Mouse (Mus musculus): ENCODE measurements around the gene Etv1.

The Etv1 gene

DNA sequence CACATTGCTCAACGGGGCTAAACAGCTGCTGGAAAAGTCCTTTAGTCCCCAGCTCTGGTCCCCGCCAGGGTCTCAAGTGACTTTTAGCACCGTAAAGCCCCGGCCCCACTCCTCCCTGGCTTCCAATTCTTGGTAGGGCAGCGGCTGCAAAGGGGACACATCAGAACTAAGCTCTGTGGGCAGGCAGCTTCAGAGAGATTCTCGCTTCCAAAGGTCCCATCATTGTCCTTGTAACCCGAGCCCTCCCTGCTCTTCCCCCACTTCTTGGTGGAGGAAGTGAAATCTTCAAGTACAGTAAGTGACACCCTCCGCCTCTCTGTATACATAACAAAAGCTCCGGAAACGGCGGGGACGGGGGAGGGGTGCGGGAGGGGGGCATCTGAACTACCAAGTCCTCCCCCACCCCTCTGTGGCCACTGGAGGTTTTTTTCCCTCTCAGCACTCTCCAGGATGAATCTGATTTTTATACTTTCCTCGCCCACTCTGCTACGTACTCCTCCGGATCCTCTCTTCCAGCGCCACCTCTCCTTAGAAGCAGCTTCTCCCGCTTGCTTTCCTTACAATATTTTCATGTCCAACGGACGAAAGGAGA is at the start of gene Etv1:
Gene Etv1, plus strand, starts transcription at position 195 of the 592 bp plus-strand sequence.
- DNase-seq (ENCODE audit: low read depth) = no peak

GRCm38 (mm10) chr12:38729661-38730060 is 49.5 kb upstream of the Etv1 start:
- no peak for DNase-seq (ENCODE audit: low read depth)

GRCm38 (mm10) chr12:38730791-38731190 is 48.4 kb upstream of the Etv1 start:
- no peak for DNase-seq (ENCODE audit: low read depth)

DNA sequence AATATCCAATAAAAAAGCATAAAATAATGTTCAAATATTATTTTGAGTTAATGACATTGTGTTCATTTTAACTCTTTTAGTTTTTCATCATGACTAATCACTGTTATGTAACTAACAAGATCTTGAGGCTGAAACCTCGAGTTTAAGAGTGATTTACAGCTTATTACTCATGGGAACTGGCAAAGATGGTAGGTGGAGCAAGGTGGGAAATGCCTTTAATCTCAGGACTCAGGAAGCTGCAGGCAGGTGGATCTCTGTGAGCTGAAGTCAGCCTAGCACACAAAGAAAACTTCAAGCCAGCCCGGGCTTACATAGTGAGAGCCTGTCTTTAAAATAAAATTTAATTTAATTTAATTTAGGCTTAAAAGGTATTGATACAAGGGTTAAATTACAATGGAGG is 19.9 kb upstream of the Etv1 start:
- no peak for DNase-seq (ENCODE audit: low read depth)

DNA sequence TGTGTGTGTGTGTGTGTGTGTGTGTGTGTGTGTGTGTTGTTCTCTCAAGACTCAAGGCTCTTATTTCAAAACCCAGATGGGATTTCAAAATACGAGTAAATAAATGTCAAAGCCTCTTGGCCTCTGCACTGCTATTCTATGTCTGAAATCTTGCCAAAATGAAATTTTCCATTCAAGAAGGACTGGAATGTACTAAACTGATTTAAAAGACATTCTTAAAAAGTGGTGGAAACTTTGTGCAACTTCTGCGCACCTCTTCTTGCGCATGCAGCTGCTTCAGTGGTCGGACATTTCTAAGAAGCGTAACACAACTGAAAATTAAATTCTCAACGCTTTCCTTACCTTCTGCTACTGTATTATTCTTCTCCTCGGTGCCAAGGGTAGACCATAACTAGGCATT is 1.9 kb upstream of the Etv1 start:
- no peak for DNase-seq (ENCODE audit: low read depth)

GRCm38 (mm10) chr12:38777957-38778298 is 1.3 kb upstream of the Etv1 start:
- no peak for DNase-seq (ENCODE audit: low read depth)

DNA sequence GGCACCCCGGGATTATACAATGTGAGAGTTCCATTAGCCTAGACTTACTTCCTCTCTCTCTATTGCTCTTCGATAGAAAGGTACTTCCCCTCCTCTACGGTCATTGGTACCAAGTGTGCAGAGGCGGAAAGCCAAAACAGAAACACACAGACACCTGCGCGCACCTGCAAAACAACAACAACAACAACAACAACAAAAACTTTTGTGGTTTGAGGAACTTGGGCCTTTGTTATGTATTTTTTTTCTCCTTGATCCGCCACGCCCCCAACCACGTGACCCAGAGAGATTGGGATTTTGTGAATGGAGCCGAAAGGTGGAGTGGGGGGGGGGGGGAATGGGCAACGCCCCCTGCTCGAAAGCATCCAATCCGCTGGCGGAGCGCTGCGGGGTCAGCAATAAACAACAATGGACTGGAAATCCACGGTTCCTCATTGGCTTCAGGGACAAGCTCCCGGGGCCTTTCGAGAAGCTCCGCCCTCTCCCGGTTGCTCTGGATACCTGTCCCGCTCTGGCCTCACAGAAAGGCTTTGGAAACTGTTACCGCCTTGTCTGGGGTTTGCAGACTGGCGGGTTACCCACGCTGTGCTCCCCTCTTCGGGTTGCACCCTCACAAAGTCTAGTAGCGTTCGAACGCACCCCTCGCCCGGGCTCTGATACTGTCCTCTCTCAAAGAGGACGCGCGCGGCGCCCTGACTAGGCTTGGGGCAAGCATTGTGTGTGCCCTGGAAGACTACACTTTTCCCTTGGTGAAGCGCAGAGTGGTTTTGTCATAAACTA is 693 bp upstream of the Etv1 start:
- peak; percentile 48 for DNase-seq (ENCODE audit: low read depth)

DNA sequence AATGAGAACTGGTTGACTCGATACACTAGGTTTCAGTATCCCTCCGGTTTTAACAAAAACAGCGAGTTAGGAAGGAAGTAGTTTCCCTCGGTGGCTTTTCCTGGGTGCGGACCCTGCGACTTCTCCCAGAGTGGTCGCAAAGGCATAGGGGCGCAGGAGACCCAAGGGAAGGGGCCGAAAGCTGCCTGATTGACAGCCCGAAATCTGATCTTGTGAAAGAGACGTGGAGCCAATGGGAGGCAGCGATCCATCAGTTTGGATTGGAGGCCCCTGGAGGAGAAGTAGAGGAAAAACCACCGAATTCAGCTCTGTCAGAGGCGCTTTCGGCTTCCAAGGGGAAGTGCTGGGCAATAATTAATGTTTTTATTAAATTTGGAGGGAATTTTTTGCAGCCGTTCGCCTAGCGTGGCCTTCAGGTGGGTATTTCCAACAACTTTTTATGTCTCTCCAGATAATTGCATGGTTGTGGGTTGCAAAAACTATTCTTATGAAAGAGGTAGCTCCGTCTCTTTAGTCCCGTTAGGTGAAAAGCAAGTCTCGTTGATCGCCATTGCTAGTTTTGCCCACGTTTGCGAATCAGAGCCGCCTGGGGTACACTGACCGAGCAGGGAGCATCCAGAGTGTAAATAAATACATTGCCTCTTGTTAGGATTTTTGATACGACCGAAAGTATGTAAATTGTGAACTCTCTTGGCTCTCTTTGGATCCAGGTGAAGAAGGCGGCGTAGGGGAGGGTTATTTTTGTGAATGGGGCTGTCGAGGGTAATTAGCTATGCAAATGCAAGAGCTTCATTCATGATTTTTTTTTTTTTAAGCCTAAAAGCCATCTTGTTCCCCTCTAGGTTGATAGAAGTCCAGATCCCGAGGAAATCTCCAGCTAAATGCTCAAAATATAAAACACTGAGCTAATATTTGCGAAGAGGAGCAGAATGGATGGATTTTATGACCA is 1.1 kb downstream of the Etv1 start:
- DNase-seq (ENCODE audit: low read depth) = no peak

GRCm38 (mm10) chr12:38780955-38781304 is 1.8 kb downstream of the Etv1 start:
- no peak for DNase-seq (ENCODE audit: low read depth)

GRCm38 (mm10) chr12:38781686-38782085 is 2.5 kb downstream of the Etv1 start:
- no peak for DNase-seq (ENCODE audit: low read depth)

- DNase-seq (ENCODE audit: low read depth) = no peak
These were observed 4.1 kb downstream of the Etv1 start for GRCm38 (mm10) chr12:38783291-38783690.

DNA sequence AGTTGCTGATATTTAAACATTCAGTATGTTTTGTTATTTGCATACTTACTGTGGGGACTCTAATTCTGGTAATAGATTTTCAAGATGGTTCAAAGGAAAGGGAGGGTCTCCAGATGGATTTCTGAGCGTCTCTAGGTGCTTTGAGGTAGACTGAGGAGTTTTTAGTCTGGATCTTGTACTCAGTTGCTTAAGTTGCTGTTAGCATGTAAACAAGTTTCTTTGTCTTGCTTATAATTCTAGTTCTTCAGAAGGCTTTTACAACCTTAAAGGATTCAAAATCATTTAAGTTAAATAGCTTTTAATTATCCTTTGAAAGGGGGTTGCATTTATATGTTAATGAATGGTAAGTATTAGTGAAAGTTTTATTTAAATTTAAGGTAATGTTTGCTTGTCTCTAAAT is 5.0 kb downstream of the Etv1 start:
- DNase-seq (ENCODE audit: low read depth) = no peak

DNA sequence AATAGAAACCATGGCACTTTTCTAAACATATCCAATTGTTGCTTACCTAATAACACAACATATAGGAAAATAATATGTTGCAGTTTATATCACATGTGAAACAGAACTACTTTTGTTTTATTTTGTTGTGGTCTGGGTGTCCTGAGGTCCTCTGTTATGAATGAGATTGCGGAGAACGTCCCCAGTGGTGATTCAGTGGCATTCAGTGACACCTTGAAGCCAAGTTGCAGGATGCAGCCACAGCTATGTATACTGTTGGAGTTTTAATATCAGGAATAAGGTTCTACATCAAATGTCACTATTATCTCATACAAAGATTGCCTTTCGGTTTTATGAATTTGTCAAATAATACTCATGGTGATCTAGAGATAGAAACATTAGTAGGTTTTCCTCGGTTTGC is 7.4 kb downstream of the Etv1 start:
- DNase-seq (ENCODE audit: low read depth) = no peak

- DNase-seq (ENCODE audit: low read depth) = no peak
These were observed 8.5 kb downstream of the Etv1 start for GRCm38 (mm10) chr12:38787704-38788103.

- no peak for DNase-seq (ENCODE audit: low read depth)
These were observed 9.4 kb downstream of the Etv1 start for GRCm38 (mm10) chr12:38788621-38789020.

GRCm38 (mm10) chr12:38789789-38790355 is 10.7 kb downstream of the Etv1 start:
- no peak for DNase-seq (ENCODE audit: low read depth)

- DNase-seq (ENCODE audit: low read depth) = no peak
These were observed 13.9 kb downstream of the Etv1 start for GRCm38 (mm10) chr12:38793076-38793475.

DNA sequence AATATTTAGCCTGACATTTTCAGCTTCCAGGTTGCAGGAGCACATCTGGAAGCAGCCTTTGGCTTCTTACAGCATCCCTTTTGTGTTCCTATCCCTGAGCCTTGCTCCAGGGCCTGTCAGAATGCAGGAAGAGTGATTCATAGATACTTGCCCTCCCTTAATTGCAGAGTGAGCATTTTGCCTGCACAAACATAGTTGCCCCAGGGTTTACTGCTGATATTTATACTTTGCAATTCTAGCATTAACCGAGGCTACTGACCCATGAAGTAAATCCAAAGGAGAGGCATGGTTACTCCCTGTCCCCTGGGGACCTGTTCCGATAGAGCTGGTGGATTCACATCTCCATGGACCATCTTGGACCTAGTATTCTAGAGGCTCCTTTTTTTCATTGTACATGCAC is 14.5 kb downstream of the Etv1 start:
- DNase-seq (ENCODE audit: low read depth) = no peak

- DNase-seq (ENCODE audit: low read depth) = no peak
These were observed 27.9 kb downstream of the Etv1 start for GRCm38 (mm10) chr12:38807031-38807430.

- DNase-seq (ENCODE audit: low read depth) = no peak
These were observed 33.2 kb downstream of the Etv1 start for GRCm38 (mm10) chr12:38812392-38812791.

GRCm38 (mm10) chr12:38814010-38814786 is 35.0 kb downstream of the Etv1 start:
- no peak for DNase-seq (ENCODE audit: low read depth)

GRCm38 (mm10) chr12:38816235-38816634 is 37.1 kb downstream of the Etv1 start:
- DNase-seq (ENCODE audit: low read depth) = no peak

All from c-Kit-positive CD71-negative TER-119-negative erythroid progenitor cells, embryonic 14.5 days (primary cell).